Mouse (Mus musculus) megakaryocyte, embryonic 14.5 days (primary cell): Measurements from ENCODE around the gene Qprt.
"Not testable (repeated sequence)": the region's sequence is repeated elsewhere in the genome, so short reads cannot be mapped to it uniquely, and the experiment has no call there.

Source experiments
- FLI1 ChIP-seq: IDR thresholded peaks from 2 replicates; pipeline ENCODE4 v1.6.1; 2012; ENCODE audit warnings: low read length, inconsistent platforms, mixed read lengths
- GATA1 ChIP-seq: IDR thresholded peaks from 3 replicates; pipeline ENCODE4 v1.6.1; 2012; ENCODE audit warnings: mixed read lengths, low read length, inconsistent platforms, borderline replicate concordance

DNA sequence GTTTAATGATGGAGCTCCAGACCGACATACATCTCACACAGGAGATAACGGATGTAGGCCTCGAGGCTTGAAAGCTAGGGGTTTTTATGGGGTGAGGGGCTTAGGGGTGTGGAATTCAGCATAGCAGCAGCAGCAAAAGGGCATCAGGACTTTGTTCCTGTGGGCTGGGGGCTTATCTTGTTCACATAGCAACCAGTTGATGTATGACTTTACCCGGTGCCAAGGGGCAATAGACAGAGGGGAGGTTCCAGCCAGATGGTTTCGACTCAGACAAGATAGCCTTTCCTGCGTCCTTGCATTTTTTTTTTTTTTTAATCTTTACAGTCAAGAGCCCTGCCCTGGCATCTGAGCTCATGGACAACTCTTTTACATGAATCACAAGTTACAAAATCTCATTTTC lies 36.3 kb downstream of the Qprt start:
- not testable (repeated sequence) for TF ChIP-seq FLI1, GATA1
